Mouse (Mus musculus): Measurements from ENCODE around the gene Srgap3.
"Not testable (repeated sequence)": the region's sequence is repeated elsewhere in the genome, so short reads cannot be mapped to it uniquely, and the experiment has no call there.

Gene Srgap3

GRCm38 (mm10) chr6:112752007-112752406 lies 195.1 kb downstream of the Srgap3 start:
- DNase-seq (ENCODE audit: low read depth, low spot score): no peak

DNA sequence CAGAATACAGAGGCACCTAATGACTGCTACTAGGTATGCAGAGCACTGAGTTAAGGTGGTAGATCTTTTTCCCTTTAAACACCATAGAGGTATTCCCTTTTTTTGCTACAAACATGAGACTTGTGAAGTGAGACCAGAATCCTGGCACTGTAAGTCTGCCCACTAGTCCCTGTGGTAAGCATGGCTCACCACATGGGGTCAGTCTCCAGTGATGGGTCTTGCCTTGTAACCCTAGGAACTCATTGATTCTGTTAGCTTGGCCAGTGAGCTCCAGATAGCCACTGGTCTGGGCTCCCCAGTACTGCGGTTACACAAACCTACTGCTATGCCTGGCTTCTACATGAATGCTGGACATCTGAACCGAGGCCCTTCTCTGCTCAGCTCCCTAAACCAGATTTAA lies 204.8 kb downstream of the Srgap3 start:
- no peak for DNase-seq (ENCODE audit: low read depth, low spot score)

DNA sequence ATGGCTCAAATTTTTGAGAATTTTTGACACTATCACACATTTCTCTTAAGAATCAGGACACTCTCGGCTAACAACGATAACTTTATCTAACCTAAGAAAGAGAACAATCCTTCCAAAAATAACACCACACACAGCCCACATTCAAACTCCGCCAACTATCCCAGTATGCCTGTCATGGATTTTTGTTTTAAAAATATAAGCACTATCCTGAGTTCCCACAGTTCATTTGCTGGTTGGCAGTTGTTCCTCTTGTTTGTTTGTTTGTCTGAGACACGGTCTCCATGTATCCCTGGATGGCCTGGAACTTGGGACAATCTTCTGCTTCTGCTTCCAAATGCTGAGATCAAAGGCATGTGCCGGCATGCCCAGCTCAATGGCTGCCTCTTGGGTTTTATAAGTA lies 205.3 kb downstream of the Srgap3 start:
- no peak for DNase-seq (ENCODE audit: low read depth, low spot score)

GRCm38 (mm10) chr6:112739635-112740034 lies 207.4 kb downstream of the Srgap3 start:
- no peak for DNase-seq (ENCODE audit: low read depth, low spot score)

GRCm38 (mm10) chr6:112738924-112739323 lies 208.1 kb downstream of the Srgap3 start:
- no peak for DNase-seq (ENCODE audit: low read depth, low spot score)

DNA sequence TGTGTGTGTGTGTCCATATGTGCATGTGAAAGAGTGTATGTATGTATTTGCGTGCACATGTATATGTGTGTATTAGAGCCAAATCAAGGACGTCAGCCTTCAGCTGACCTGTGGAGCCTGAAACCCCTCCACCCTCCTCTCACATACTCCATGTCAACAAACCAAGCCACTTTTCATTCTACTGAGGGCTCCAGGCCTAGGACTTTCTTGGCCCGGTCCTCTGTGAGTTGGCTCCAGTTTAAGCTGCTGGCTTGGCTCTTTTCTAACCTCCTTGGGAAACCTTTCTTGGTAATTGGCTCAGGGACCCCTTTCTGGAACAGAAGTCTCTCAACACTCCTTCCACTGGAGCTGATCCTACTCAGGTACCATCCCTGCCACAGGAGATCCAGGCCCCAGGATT lies 210.6 kb downstream of the Srgap3 start:
- DNase-seq (ENCODE audit: low read depth, low spot score): no peak

- DNase-seq (ENCODE audit: low read depth, low spot score): no peak
These were observed 212.0 kb downstream of the Srgap3 start for GRCm38 (mm10) chr6:112735054-112735453.

- no peak for DNase-seq (ENCODE audit: low read depth, low spot score)
These were observed 213.1 kb downstream of the Srgap3 start for GRCm38 (mm10) chr6:112733942-112734341.

- peak; percentile 37 for DNase-seq (ENCODE audit: low read depth, low spot score)
These were observed 214.6 kb downstream of the Srgap3 start for GRCm38 (mm10) chr6:112732434-112732833.

GRCm38 (mm10) chr6:112731386-112731785 lies 215.7 kb downstream of the Srgap3 start:
- DNase-seq (ENCODE audit: low read depth, low spot score): no peak

GRCm38 (mm10) chr6:112728760-112729422 lies 218.2 kb downstream of the Srgap3 start:
- peak; percentile 93 for DNase-seq (ENCODE audit: low read depth, low spot score)

DNA sequence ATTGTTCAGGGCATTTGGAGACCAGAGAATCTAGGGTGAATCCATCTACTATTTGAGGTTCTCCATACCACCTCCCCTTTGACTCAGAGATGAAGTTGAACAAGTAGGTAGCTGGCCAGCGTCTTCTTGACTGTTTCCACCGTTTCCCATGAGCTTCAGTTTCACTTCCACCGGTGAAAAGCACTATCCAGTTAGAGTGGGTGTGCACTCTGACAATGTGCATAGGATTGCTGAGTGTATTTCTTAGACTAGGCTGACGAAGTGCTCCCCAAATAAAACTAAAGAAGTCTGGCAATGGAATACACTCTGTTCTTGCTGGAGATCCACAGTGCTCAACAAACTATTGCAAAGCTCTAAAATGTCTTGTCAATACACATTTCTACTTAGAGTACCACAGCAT lies 221.6 kb downstream of the Srgap3 start:
- DNase-seq (ENCODE audit: low read depth, low spot score): no peak

- DNase-seq (ENCODE audit: low read depth, low spot score): no peak
These were observed 226.5 kb downstream of the Srgap3 start for GRCm38 (mm10) chr6:112720409-112721080.

- DNase-seq (ENCODE audit: low read depth, low spot score): no peak
These were observed 227.1 kb downstream of the Srgap3 start for GRCm38 (mm10) chr6:112719983-112720382.

DNA sequence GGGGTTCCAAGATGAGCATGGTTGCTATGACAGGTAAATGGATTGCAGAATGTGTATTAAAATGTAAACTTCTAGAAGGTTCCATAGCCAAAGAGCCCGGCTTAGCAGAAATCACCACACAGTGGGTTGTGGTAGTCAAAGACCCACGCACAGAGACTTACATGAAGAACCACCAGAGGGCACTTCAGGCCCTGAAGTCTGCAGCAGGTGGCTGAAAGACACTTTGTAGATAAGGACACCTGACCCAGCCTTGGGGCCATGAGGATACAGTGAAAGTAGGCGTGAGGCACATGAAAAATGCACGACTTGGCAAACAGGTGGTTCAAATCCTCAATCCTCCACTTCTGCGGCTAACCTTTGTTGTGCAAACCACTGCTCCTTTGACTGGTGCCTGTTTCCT lies 229.9 kb downstream of the Srgap3 start:
- DNase-seq (ENCODE audit: low read depth, low spot score): peak; percentile 59

GRCm38 (mm10) chr6:112713951-112714350 lies 233.1 kb downstream of the Srgap3 start:
- DNase-seq (ENCODE audit: low read depth, low spot score): no peak

DNA sequence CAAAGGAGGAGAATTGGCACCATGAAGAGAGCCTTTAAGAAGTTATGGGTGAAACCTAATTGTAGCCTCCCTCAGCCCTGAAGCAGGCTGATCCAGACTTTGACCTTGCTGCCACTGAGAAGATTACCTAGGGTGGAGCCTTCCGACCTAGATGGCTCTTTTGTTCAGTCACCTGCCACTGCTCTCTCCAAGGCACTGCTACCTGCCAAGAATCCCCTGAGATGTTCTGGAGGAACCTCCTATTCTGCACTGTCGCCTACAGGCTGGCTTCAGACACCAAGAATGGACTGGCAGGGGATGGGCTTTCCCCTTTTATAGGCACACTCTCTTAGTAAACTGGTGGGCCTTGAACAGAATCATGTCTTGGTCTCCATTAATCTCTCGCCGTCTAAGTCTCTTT lies 244.8 kb downstream of the Srgap3 start:
- not testable (repeated sequence) for DNase-seq (ENCODE audit: low read depth, low spot score)

DNA sequence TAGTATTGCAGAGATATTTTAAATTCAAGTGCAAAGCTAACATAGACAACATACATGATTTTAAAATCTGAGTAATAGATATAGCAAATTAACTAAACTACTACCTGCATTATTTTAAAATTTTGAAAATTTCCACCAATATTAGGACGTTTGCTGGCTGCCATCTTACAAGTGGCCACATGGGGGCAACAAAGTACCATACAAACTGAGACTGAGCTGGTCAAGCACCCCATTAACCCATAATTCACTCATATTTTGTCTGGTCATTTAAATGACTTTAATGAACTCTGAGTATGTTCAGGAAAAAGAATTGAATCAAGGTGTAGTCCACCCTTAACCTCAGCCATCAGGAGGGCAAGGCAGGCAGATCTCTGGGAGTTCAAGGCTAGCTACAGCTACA lies 246.7 kb downstream of the Srgap3 start:
- peak; percentile 35 for DNase-seq (ENCODE audit: low read depth, low spot score)

DNA sequence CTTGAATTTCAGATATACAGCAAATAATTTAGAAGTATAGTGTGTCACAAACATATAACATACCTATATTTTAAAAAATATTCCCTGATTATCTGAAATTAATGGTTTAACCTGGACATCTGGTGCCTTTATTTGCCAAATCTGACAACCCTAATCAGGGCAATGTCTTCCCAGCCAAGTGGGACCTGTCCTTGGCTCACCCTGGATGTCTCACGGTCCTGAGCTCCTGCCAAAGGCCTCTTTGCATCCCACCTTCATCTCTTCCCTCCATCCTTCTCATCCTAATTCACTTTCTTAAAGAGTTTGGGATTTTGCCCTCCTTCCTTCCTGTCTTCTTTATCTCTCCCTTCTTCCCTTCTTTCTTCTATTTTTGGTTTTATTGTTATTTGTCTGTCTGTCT lies 248.0 kb downstream of the Srgap3 start:
- DNase-seq (ENCODE audit: low read depth, low spot score): no peak

GRCm38 (mm10) chr6:112696056-112696950 lies 250.8 kb downstream of the Srgap3 start, which contains the start of gene Rad18:
Gene Rad18, minus strand, starts transcription at chr6:112696686.
- DNase-seq (ENCODE audit: low read depth, low spot score): peak; percentile 97

DNA sequence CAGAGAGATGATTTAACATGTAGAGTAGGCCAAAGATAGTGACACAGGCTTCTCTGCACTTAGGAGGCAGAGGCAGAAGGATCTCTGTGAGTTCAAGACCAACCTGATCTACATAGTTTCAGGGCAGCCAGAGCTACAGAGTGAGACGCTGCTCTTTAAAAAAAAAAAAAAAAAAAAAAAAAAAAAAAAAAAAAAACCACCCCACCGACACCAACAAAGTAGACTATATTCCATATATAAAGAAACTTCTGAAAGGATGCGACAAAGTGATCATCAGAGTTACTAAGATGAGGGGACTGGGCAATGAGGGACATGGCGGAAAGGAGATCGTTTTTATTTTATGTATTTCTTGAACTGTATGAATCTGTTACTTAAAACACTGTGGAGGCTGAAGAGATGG lies 252.6 kb downstream of the Srgap3 start:
- peak; percentile 14 for DNase-seq (ENCODE audit: low read depth, low spot score)

DNA sequence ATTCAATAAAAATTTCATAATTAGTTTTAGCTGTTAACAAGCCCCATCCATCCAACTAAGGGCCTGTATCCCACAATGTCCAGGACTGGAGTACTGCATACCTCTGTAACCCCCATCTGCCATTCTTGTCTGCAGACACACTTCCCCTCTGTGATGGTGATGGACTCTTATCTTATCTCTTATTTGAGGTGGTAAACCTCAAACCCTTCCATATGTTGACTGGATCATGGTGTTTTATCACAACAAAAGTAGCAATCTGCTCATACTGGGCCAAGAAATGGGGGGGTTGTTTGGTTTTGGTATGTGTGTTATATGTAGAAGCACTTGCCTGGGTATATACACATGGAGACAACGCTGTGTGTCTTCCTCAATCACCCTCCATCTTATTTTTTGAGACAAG lies 255.5 kb downstream of the Srgap3 start:
- no peak for DNase-seq (ENCODE audit: low read depth, low spot score)

Measured in ZHBTc4 (cell line).